Mouse (Mus musculus) forebrain, embryonic 11.5 days (tissue): ENCODE data around the gene Pard3. TPM values are rescaled to one million over a fixed set of nuclear protein-coding genes. Genes with fewer than 3 reads are reported as not detected.
A peak's percentile ranks its signal among the peaks of the same experiment; 100 is the strongest.

Source experiments
- ATAC-seq: fragments of 200-750 bp; cut with Nextera tagmentation; replicated peaks from 2 replicates; pipeline ENCODE4 v1.8.0; 2017; ENCODE audit warnings: moderate TSS enrichment; ENCODE audit not compliant: low FRiP score
- DNase-seq: peaks from one replicate; pipeline ENCODE4 v3.0.0-alpha.2; 2017; ENCODE audit warnings: low spot score
- H3K27ac ChIP-seq: fragments of 300-500 bp; sonication (generic); 2 replicates; pipeline ENCODE4 v1.5.1; 2014; ENCODE audit warnings: low read depth, low read length
- H3K27me3 ChIP-seq: fragments of 300-500 bp; sonication (generic); 2 replicates; pipeline ENCODE4 v1.6.1; 2014; ENCODE audit warnings: mild to moderate bottlenecking, low read length, mixed read lengths; ENCODE audit not compliant: control insufficient read depth, insufficient read depth
- H3K36me3 ChIP-seq: fragments of 300-500 bp; sonication (generic); 2 replicates; pipeline ENCODE4 v1.6.1; 2014; ENCODE audit warnings: mild to moderate bottlenecking, low read length, moderate library complexity, mixed read lengths; ENCODE audit not compliant: control insufficient read depth, insufficient read depth
- H3K4me1 ChIP-seq: fragments of 300-500 bp; sonication (generic); replicated peaks from 2 replicates; pipeline ENCODE4 v1.6.1; 2014; ENCODE audit warnings: low read length, mixed read lengths; ENCODE audit not compliant: control insufficient read depth, insufficient read depth
- H3K4me2 ChIP-seq: fragments of 300-500 bp; sonication (generic); 2 replicates; pipeline ENCODE4 v1.6.1; 2014; ENCODE audit warnings: low read depth, mild to moderate bottlenecking, low read length, moderate library complexity, mixed read lengths; ENCODE audit not compliant: severe bottlenecking
- H3K4me3 ChIP-seq: fragments of 300-500 bp; sonication (generic); 2 replicates; pipeline ENCODE4 v1.5.1; 2014; ENCODE audit warnings: low read depth, low read length
- H3K9ac ChIP-seq: fragments of 300-500 bp; sonication (generic); 2 replicates; pipeline ENCODE4 v1.6.1; 2014; ENCODE audit warnings: low read length
- H3K9me3 ChIP-seq: fragments of 300-500 bp; sonication (generic); 2 replicates; pipeline ENCODE4 v1.6.1; 2016; ENCODE audit warnings: low read length, mixed read lengths; ENCODE audit not compliant: control insufficient read depth
- WGBS: fragments of 180-500 bp; shearing (Covaris S2); extraction: QIAGEN DNeasy Blood & Tissue Kit; methylation state at CpG from one replicate; pipeline ENCODE4 v1.1.7; 2014; 5-methylcytosine and 5-hydroxymethylcytosine counted together
- polyA plus RNA-seq: library from polyadenylated mRNA; unstranded; fragments of >200 nt; fragmentation: Nextera tagmentation; extraction: Ambion mirVana; gene quantifications from 2 replicates; pipeline ENCODE4 v1.2.1, GENCODE M21; 2014

Pard3 gene
- polyA plus RNA-seq, 1 experiment from 2014 or later: 39.8 TPM

DNA sequence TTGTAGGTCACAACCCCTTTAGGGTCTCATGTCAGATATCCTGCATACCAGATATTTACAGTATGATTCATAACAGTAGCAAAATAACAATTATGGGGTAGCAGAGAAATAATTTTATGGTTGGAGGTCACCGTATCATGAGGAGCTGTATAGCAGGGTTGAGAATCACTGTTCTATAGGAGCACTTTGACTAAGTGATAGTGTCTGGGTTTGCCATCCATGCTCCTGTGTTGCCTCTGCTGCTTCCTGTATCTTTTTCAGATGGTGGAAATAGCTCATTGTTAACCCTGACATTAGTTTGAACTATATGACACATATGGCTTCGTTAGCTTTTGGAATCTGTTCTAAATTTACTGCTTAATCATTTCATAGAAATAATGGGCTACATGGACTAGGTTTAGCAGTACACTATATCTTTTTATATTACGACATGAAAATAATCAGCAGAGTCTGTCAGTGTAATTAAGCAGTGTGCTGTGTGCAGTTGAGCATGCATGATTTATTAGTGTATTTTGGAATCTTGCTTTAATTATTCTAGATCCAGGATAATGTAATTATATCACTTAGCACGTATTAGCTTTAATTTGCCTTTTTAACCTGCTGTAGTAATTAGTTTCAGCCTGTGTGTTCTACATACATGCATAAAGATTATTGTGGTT is 347.6 kb downstream of the Pard3 start:
- H3K36me3 ChIP-seq: no peaks in the 10 kb centered on the region
- no peak overlapping the region for H3K27ac ChIP-seq
- H3K4me2 ChIP-seq: no peak overlapping the region
- no peak overlapping the region for H3K4me3 ChIP-seq
- no peak overlapping the region for H3K9ac ChIP-seq
- ATAC-seq (no peak), DNase-seq (no peak)
- H3K4me1 ChIP-seq: no peaks in the 10 kb centered on the region
- H3K27me3 ChIP-seq: no peaks in the 10 kb centered on the region
- 75% methylated on average over 4 of the region's 4 CpGs for WGBS
- H3K9me3 ChIP-seq: no peaks in the 10 kb centered on the region

DNA sequence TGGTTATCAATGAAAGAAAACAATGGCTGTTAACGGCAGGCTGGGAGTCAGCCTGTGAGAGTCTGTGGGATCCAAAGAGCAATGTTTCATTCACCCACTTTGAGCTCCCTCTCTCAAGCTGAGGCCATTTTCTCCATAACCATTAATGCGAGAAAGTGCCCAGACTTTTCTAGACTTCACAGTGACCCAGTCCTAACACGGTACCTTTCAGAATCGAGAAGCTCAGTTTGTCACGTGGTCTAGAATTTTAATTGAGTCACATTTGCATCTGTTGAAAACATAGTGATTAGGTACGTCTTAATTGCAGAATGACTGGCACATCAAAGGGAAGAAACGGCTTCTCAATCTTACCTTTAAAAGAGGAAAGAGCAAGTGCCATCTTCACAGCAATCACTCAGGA is 359.3 kb downstream of the Pard3 start:
- WGBS: 28% methylated on average over 7 of the region's 7 CpGs
- Histone ChIP-seq H3K27me3 (no peaks in the 10 kb centered on the region), H3K4me2 (no peak overlapping the region), H3K9ac (no peak overlapping the region), H3K27ac (peak overlapping the region; percentile 46; the same call in 1 of the 2 replicates), H3K4me3 (no peak overlapping the region), H3K36me3 (no peaks in the 10 kb centered on the region), H3K9me3 (no peaks in the 10 kb centered on the region), H3K4me1 (peaks cover 3% of the 10 kb centered on the region; the same call in 1 of the 2 replicates)
- no peak for DNase-seq
- no peak; the same call in 1 of the 2 replicates for ATAC-seq

DNA sequence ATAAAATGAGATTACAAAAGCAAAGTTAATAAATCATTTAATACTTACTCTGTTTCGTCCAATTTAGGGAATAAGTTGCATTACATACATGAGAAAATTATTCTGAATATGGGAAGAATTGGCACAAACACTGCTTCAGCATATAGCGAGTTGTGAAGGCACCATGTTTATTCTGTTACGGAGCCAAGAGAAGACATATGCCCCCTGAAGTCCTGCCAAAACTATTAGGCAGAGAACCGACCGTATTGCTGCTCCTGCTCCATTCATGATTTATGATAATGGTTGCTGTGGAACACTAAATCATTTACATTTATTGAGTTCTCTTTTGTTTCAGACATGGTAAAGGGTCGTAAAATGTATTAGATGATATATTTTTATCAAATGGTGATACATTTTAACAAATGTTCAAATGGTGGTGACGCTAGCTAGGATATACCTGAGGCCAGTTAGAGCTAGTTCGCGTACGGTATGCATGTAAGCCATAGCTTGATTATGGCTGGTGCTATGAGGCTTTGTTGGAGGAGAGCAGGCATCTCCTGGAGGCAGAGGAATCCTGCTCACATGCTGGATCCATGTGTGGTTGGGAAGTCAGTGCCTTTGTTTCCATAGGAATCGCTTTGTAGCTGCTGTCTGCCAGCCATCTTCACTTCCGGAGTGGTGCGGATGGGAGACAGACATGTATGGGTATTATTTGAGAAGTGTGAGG is 360.7 kb downstream of the Pard3 start:
- Histone ChIP-seq H3K27ac (no peak overlapping the region), H3K9me3 (no peaks in the 10 kb centered on the region), H3K4me1 (peaks cover 3% of the 10 kb centered on the region; the same call in 1 of the 2 replicates), H3K4me2 (no peak overlapping the region), H3K4me3 (no peak overlapping the region), H3K27me3 (no peaks in the 10 kb centered on the region), H3K9ac (no peak overlapping the region), H3K36me3 (no peaks in the 10 kb centered on the region)
- 94% methylated on average over 13 of the region's 13 CpGs for WGBS
- no peak for DNase-seq
- ATAC-seq: no peak

DNA sequence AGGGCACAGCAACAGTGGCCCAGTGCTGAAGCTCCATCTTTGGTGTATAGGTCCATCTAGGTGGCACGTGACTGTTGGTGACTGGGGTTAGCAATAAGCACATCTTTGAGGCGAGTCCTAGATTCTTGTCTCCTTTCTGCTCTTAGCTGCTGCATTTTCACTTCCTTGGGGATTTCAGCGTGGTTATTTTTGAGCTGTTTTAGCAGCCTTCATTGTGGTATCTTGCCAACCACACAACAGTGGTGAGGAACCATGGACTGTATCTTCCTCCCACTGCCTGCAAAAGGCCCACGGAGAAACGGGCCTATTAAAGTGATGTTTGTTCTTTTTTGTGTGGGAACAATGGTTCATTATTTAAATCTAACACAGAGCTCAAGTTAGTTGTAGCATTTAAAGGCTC is 363.2 kb downstream of the Pard3 start:
- Histone ChIP-seq H3K27me3 (no peaks in the 10 kb centered on the region), H3K4me3 (no peak overlapping the region), H3K9ac (no peak overlapping the region), H3K4me1 (peaks cover 3% of the 10 kb centered on the region; the same call in 1 of the 2 replicates), H3K4me2 (no peak overlapping the region), H3K9me3 (no peaks in the 10 kb centered on the region), H3K27ac (no peak overlapping the region), H3K36me3 (no peaks in the 10 kb centered on the region)
- ATAC-seq (no peak), DNase-seq (no peak)
- WGBS: 83% methylated on average over 5 of the region's 5 CpGs

DNA sequence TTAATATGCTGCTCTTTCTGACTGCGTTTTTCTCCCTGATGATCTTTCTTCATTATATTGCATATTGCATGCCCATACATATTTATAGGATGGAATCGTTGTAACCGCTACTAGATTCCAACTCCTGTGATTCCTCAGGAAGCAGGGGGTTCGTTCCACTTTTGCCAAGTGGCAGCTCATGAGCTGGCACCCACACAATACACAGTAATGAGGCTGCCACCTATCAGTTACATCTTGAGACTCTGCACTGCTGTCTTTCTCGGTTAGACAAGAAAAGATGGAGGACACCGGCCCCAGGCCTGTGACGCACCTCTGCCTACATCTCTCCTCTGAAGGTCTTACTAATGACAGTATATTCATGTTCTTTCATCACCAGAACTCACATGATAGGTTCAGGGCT is 364.3 kb downstream of the Pard3 start:
- Histone ChIP-seq H3K27me3 (no peaks in the 10 kb centered on the region), H3K4me2 (no peak overlapping the region), H3K4me3 (no peak overlapping the region), H3K27ac (no peak overlapping the region), H3K9me3 (no peaks in the 10 kb centered on the region), H3K4me1 (peaks cover 1% of the 10 kb centered on the region; the same call in 1 of the 2 replicates), H3K9ac (no peak overlapping the region), H3K36me3 (no peaks in the 10 kb centered on the region)
- WGBS: 87% methylated on average over 7 of the region's 7 CpGs
- ATAC-seq (no peak), DNase-seq (no peak)

DNA sequence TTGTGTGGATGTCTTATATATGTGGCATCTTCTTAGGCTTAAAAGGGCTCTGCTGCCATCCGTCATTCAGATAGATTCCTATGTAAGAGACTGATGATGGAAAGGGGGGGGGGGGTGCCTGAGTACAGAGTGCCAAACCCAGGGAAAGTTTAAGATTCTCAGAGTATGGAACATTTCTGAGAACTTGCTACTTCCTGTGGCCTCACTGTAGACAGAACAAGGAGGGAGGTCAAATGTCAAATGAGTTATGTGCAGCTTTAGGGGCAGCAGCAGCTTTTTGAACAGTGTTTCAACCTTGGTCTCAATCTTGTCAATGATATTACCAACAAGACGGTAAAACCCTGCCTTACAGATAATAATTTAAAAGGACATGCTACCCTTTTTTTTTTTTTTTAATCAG is 367.5 kb downstream of the Pard3 start:
- Histone ChIP-seq H3K9me3 (no peaks in the 10 kb centered on the region), H3K36me3 (no peaks in the 10 kb centered on the region), H3K9ac (no peak overlapping the region), H3K4me2 (no peak overlapping the region), H3K4me1 (no peaks in the 10 kb centered on the region), H3K27me3 (no peaks in the 10 kb centered on the region), H3K27ac (no peak overlapping the region), H3K4me3 (no peak overlapping the region)
- WGBS: 93% methylated on average over 2 of the region's 2 CpGs
- ATAC-seq: no peak
- no peak for DNase-seq

DNA sequence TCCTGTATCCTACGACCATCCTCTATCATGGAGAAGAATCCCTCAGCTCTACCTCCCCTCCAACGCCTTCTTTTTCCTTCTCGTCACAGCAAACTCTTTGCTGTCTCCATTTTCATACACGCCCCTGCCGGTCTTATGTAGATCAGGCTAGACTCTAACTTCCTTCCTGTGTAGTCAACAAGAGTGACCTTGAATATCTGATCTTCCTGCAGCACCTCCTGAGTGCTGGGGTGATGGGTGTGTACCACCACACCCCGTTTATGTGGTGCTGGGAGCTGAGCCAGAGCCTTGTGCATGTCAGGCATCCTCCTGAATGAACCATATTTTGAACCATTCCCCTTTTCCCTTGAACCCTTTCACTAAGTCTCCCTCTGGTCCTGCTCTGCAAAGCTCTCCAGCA is 372.3 kb downstream of the Pard3 start:
- no peak overlapping the region for H3K9ac ChIP-seq
- no peak overlapping the region for H3K4me2 ChIP-seq
- 91% methylated on average over 6 of the region's 6 CpGs for WGBS
- H3K36me3 ChIP-seq: no peaks in the 10 kb centered on the region
- ATAC-seq (no peak), DNase-seq (no peak)
- peaks cover 9% of the 10 kb centered on the region for H3K4me1 ChIP-seq
- no peaks in the 10 kb centered on the region for H3K9me3 ChIP-seq
- H3K4me3 ChIP-seq: no peak overlapping the region
- H3K27ac ChIP-seq: no peak overlapping the region
- H3K27me3 ChIP-seq: no peaks in the 10 kb centered on the region

DNA sequence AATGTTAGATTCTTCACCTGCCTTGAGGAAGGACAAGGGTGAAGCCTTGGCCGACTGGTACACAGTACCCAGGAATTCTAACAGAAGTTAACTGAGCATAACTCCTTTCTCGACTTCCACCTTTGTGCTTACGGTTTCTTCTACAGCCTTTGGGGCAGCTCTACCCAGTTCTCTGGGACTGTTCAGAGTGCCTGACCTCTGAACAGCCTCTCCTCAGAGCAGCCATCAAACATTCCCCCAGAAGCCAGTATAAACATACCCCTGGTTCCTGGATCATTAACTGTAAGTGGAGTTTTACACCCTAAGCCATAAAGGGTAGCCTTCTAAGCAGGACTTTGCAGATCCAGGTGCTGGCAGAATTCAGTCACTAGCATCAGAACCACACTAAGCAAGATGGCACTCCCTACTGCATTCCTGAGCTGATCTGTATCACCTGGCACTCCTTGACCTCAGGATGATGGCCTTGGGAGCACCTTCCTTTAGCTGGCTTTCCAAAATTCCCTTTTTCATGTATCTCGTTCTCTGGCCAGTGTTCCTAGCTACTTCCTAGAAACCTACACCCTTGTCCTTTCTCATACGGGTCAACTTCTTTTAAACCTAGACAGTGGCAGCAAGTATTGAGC is 374.0 kb downstream of the Pard3 start:
- ATAC-seq (no peak), DNase-seq (no peak)
- H3K4me3 ChIP-seq: no peak overlapping the region
- no peak overlapping the region for H3K4me2 ChIP-seq
- no peaks in the 10 kb centered on the region for H3K27me3 ChIP-seq
- H3K9ac ChIP-seq: no peak overlapping the region
- no peaks in the 10 kb centered on the region for H3K36me3 ChIP-seq
- WGBS: 90% methylated on average over 5 of the region's 5 CpGs
- H3K9me3 ChIP-seq: no peaks in the 10 kb centered on the region
- H3K4me1 ChIP-seq: peaks cover 9% of the 10 kb centered on the region
- no peak overlapping the region for H3K27ac ChIP-seq
